Mouse (Mus musculus): Measurements from ENCODE around the gene Nfkb2.

Gene Nfkb2

DNA sequence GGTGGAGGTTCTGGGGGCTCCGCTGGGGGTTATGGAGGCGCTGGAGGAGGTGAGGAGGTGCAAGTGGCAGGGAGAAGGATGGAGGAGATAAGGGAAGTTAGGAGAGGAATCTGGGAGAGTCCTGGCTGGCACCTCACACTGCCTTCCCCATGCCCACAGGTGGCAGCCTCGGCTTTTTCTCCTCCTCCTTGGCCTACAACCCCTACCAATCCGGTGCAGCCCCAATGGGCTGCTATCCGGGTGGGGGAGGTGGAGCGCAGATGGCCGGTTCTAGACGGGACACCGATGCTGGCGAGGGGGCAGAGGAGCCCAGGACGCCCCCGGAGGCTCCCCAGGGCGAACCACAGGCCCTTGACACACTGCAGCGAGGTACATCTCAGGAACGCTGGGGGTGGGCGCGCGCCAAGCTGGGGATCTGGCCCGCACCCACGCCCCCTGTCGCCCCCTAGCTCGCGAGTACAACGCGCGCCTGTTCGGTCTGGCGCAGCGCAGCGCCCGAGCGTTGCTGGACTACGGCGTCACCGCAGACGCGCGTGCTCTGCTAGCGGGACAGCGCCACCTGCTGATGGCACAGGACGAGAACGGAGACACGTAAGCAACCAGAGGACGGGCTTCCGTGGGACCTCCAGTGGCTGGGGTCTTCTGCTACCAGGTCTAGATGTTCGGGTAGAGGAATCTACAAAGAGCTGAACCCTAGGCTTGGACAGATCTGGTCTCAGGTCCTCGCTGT is 4.8 kb downstream of the Nfkb2 start:
- DNase-seq (ENCODE audit: low spot score in 2 of 2) = peak; percentile 85 to 94

DNA sequence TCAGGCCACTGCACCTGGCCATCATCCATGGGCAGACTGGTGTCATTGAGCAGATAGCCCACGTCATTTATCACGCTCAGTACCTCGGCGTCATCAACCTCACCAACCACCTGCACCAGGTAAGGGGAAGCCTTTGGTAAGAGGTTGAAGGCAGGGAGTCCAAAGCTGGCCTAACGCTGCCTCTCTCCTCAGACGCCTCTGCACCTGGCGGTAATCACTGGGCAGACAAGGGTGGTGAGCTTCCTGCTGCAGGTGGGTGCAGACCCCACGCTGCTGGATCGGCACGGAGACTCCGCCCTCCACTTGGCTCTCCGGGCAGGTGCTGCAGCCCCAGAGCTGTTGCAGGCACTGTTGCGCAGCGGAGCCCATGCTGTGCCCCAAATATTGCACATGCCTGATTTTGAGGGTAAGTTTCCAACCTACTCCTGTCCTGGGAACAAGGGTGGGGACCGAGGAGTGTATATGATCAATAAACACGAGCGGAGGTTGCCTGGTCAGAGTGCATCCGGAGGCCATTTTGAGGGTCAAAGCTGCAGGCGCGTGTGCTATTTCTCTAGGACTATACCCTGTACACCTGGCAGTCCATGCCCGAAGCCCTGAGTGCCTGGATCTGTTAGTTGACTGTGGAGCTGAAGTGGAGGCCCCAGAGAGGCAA is 5.7 kb downstream of the Nfkb2 start:
- DNase-seq (ENCODE audit: low spot score in 2 of 2) = peak; percentile 12 to 34

DNA sequence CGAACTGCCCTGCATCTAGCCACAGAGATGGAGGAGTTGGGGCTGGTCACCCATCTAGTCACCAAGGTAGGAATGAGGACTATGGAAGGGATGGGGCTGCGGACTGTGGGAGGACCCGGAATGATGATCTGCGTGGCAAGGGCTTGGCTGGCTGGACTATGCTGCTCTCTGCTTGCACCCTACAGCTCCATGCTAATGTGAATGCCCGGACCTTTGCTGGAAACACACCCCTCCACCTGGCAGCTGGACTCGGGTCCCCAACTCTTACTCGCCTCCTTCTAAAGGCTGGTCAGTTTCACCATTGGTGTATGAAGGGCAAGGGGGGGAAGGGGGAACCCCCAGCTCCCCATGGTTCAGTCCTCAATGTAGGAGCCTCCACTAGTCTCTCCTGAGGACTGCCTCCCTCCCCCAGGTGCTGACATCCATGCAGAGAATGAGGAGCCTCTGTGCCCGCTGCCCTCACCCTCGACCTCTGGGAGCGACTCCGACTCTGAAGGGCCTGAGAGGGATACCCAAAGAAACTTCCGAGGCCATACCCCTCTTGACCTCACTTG is 6.3 kb downstream of the Nfkb2 start:
- peak; percentile 9 to 16 for DNase-seq (ENCODE audit: low spot score in 2 of 2)

DNA sequence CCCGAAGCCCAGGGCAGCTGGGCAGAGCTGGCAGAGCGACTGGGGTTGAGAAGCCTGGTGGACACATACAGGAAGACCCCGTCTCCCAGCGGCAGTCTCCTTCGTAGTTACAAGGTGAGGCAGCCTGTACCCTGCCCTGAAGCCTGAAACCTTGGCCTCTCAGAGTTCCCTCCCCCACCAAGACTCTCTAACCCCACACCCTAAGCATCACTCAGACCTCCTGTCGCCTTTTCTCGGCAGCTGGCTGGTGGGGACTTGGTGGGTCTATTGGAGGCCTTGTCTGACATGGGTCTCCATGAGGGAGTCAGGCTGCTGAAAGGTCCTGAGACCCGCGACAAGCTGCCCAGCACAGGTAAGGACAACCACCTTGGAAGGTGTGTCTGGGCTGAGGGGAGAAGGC is 7.2 kb downstream of the Nfkb2 start:
- DNase-seq (ENCODE audit: low spot score in 2 of 2) = peak in 1 of 2 experiments; percentile 17

DNA sequence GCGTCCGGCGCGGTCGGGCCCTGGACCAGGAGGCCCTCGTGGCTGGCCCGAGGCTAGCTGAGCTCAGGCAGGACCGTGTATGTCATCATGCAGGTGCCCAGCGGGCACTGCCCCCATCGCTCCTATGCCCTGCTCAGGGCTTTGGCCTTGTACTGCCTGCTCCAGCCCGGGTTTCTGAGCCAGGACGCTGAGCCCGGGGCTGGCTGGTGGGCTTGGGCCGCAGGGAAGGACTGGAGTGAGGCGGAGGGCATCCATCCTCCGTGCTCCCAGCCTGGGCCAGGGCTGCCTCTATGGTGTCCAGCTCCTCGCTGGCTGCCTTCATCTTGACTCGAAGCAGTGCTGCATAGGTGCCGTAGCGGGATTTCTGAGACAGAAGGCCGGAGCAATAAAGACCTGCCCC is 8.4 kb downstream of the Nfkb2 start:
- peak; percentile 11 to 18 for DNase-seq (ENCODE audit: low spot score in 2 of 2)

DNA sequence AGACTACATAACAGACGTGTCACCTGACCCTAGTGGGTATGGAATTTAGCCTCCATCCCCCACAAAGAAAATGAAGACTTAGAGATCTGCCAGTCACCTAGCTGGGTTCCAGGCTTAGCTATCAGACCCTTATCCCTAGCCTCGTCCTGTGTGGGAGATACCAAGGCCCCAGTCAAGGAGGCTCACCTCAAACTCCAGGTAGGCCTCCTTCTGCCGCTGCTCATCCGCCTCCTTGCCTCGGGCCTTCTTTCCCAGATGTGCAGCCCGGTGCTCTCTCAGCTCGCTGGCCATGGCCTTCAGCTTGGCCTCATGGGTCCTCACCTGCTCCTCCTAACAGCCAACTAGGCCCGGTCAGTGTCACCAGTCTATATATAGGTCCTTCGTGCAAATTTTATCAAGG is 9.0 kb downstream of the Nfkb2 start:
- peak; percentile 11 to 22 for DNase-seq (ENCODE audit: low spot score in 2 of 2)

DNA sequence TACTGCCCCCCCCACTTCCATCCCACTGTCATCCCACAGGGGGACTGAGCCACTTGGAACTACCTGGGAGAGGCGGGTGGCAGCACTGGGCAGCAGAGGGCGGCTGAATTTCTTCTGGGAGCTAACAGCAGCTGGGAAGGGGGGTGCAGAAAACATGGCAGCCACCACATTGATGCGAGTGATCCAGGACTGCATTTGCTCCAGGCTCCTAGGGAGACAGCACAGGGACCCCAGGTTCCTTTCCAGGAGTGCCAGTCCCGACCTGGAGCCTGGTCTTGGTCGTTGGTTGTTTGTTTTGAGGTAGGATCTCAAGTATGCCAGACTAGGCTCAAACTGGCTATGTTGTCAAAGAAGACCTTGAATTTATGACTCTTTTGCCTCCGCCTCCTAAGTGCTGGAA is 9.5 kb downstream of the Nfkb2 start:
- DNase-seq (ENCODE audit: low spot score in 2 of 2) = peak; percentile 19 to 23

DNA sequence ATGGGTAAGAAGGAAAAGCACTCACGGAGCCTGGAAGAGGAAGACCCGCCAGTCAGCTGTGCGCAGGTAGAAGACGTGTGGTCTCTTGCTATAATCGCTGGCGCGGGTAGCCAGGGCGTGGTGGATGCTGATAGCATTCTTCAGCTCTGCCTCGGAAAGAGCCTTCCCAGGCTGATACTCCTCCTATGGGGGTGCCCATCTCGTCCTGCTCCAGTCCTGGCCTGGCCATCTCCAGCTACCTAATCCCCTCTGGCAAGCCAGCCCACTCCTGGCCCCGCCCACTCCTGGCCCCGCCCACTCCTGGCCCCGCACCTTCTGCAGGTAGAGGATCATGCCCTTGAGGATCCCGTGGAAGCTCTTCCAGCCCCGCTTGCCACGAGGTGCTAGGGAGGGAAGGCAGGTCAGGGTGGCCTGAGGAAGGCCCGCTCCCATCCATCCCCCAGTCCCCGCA is 10.1 kb downstream of the Nfkb2 start:
- peak; percentile 67 to 71 for DNase-seq (ENCODE audit: low spot score in 2 of 2)

DNA sequence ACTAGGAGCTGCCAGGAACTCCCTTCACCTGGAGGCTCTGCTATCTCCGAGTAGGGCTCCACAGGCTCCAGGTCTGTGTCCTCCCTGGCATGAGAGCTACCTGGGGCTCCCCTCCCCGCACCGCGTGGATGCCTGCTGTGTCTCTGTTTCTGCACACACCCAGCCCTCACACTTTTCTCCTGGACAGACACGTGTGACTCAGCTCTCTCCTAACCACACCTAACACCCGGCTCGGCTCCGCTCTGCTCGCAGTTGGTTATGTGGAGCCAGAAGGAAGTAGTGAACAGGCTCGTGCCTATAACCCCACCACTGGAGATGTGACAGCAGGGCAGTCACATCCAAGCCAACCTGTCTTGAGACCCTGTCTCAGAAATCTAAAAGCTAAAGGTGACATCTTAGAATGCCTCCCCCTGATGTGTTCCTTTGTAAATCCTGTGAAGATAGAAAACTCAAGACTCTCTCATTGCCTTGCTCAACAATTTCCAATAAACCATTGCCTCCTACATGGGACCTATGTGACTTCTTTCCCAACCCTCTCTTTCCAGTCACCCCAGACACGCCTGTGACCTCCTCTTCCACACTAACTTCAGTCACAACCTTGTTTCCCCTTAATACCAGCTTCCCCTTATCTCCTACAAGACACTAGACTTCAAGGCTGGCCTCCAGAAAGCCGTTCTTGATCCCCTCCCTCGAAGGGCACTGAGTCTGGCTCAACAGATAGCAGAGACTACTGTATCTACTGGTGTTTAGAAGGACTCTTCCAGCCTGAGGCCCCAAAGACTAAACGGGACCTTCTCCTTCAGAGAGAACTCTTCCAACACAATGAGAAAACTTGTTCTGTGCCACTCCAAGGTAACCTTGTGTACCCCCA is 11.0 kb downstream of the Nfkb2 start:
- peak; percentile 41 to 66 for DNase-seq (ENCODE audit: low spot score in 2 of 2)

DNA sequence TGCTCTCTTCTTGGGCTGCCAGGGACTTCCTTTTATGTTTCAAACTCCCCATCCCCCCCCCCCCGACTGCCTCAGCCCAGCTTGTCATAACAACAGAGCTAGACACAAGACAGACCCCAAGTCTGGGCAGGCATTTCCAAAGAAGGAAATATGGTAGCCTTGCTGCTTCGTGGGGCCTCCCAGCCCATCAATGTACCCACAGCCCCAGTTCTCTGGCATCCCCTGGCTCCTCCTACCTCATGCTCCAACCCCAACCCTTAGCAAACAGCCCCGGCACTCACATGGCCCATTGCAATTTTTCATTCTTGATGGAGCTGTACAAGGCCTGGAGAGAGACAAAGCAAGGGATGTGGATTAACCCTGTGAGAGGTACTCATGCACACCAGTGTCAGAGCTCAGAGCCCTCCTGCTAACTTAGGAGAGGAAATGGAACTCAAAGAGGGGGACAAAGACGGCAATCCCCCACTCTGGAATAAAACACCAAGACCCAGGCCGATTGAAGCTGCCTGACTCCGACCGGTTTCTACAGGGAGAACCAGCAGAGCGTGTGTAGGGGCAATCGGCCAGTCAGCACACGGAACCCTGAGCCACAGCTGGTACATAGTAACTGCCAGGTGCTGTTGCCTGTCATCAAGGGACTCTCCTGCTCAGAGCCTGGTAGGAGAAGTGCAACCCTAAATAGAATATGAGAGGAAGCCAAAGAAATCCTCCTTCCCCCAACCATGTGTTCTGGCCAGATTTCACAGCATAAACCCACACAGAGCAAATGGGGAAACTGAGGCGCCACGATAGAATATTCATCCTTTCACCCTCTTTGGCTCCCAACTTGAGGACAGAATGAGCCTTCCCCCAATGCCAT is 11.9 kb downstream of the Nfkb2 start:
- peak; percentile 32 to 33 for DNase-seq (ENCODE audit: low spot score in 2 of 2)

DNA sequence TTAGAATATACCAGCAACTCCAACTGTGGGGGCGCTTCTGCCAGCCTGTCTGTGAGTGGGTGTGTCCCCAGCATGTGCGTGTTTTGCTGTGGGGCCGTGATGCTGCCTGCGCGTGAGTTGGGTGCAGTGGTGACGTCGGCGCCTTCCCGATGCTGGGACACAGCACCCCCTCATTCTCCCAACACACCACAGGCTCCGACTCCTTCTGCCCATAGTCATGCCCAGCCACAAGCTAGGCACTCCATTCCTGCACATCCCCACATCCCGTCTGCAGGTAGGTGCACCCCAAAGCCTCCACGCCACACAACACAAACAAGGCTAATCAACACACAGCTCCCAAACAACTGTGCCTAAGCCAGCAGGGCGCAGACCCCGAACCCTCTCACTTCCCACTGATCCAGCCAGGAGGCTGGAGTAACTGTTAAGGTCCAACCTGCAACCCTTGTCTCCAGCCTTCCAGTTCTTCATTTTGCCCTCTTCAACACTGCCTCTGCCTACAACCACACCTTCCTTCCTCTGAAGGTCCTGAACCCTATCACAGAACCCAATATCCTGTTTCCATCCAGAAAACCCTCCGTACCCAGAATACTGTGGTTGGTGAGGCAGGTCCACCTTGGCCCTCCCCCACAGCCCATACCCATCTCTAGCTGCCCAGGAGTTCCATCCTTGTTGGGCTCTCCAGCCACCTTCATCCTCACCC is 12.9 kb downstream of the Nfkb2 start:
- peak; percentile 19 to 33 for DNase-seq (ENCODE audit: low spot score in 2 of 2)

DNA sequence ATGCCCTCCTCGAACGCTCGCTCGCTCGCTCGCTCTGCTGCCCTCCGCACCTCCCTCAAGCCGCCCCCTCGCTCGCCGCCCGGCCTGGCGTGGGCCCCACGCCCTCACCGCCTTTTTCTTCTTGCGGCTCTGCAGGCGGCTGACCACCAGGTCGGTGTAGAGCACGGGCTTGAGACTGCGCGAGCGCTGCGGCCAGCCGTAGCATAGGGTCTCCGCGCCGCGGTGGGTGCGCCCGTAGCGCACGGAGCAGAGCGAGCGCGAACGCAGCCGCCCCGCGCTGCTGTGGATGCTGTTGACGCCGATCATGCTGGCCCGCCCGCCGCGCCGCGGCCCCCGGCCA is 13.4 kb downstream of the Nfkb2 start:
- DNase-seq (ENCODE audit: low spot score in 2 of 2) = peak; percentile 14 to 17

DNA sequence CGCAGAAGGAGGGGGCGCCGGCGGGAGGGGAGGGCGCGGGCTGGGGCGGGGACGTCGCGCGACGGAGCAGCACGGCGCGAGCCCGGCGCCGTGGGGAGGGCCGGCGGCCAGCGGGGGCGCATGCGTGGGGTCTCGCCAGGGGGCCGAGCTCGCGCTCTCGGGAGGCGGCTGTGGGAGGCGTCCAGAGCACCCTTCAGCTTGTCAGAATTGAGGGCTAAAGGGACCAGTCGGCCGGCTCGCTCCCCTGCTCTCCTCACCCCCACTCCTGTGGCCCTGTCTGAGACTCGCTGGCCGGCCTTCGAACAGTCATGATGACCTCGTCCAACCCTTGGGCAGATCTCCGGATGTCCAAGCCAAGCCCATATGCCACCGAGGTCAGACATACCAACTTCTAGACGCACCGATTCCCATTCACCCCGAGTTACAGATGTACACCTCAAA is 13.9 kb downstream of the Nfkb2 start:
- DNase-seq (ENCODE audit: low spot score in 2 of 2) = peak; percentile 20 to 22

DNA sequence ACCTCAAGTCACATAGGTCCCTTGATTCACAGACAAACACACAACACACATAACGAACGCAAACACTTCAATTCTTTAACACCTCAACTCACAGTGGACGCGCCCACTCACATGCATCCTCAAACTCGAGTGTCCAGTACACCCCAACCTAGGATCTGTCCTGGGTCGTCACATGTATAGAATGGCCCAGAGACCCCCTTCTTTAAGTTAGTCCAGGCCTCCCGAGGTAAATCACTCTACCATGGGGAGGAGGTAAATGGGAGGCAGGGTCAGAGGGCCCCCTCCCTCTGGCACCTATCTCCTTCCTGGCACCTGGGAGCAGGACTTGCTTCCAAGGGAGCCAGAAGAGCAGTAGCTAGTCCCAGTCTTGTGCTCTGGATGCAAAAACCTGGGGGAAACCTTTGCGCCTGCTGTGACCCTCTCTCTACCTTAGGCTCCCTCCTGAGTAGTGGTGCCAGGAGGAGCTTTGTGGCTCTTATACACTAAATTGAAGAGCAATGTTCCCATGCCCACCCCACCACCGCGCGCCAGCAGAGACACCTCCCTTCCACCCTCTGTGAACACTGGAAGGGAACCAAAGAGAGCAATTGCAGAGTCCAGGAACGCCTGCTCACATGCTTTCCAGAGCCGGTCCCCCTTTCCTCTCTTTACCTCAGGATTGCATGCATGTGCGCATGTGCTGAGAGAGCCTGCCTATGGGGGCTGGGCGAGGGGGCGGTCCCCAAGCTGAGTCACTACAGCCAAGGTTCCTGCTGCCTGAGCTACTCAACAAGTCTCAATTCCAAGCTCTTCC is 14.7 kb downstream of the Nfkb2 start:
- DNase-seq (ENCODE audit: low spot score in 2 of 2) = peak; percentile 13 to 49

DNA sequence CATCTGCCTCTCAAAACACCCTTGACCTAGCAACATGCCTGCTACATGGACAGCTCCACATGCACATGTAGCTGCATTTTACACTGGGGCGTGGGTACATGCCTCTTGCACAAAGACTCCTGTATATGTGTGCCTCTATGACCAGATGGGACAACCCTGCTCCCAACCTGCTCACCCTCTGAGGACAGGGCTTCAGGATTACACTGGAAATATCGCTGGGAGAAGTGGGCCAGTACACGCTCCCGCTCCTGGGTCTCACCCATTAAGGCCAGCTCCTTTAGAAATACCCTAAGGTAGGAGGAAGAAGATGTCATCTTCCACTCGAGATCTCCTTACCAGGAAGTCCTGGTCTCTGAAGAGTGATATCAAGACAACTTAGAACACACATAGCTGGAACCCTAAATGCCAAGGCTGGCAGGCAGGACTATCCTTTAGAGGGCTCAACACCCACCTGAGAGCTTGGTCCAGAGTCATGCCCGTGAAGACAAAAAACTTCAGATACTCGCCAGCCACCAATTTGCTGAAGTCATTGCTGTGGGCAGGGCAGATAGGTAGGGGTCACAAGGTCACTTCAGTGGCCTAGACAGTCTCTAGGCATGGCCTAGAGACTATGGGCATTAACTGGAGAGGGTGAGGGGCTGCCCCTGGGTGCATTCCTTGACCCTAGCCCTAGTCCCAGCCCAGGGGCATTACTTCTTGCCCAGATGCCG is 16.1 kb downstream of the Nfkb2 start:
- peak in 1 of 2 experiments; percentile 13 for DNase-seq (ENCODE audit: low spot score in 2 of 2)

DNA sequence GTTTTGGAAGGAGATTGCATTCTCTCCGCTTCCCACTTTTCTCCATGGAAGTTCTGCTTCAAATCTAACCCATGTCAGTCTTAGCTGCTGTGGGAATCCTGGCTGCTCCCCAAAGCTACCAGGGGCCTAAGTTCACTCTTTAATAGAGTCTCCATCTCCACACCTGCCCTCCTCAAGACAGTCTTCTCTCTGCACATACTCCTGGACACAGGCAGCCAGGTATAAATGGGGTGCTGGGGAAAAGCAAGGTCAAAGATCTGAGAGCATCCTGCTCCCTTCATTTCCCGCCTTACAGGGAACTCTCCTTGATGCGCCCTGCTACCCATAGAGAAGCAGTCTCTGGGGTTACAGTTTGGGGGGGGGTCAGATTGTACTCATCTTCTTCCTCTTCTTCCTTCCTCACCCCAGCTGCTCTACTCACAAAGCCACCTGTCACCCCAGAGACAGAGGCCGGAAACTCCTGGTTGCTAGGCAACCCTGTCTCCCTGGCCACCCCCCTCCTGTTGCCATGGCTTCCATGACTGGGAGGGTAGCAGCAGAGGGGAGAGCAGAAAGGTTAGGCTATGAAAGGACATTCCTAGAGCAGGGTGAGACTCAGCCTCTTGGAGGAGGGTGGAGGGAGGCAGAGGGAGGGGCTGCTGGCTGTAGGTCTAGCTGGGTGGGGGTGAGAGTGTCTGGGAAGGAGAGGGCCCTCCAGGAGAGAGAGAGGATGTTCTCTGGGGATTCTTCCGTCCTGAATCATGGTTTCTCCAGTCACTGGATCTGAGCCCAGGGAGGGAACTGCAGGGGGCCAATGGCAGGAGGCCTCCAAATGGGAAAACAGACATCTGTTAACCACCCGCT is 17.2 kb downstream of the Nfkb2 start:
- peak in 1 of 2 experiments; percentile 39 for DNase-seq (ENCODE audit: low spot score in 2 of 2)

DNA sequence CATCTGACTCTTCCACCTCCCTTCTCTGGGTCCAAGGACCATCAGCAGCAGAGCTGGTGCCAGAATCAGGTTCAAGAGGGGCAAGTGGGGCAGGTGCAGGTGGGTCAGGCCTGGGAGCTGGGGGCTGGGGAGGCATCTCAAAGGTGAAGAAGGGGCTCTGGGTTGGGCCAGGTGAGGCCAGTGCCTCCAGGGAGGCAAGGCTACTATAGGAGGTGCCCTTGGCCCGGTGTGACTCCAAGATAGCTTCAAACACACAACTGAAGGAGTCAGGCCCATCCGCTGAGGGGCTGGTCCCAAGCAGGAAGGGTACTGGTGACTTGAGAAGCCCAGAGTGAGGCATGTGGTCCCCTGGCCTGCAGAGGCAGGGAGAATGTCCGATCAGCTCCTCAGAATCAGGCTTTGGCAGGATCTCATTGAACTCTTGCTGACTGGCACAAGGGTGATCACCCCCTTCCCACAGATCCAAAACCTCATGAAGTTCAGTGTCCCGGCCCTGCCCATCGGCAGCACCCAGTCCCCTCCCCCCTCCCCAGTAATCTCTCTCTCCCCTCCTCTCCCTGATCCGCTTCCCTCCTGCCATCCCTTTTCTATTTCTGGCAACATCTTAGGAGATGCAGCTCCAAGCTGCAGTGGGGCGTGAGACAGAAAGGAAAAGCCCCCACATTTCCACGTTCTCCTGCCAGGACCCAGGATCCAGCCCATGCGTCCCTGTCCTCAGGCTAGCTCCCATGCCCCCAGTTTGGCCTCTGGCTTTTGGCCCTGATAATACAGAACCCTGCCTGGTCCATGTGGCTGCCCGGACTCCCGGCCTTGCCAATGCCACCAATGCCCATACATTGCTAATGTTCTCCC is 18.2 kb downstream of the Nfkb2 start:
- no peak for DNase-seq (ENCODE audit: low spot score in 2 of 2)
